In the genomic region with DNA sequence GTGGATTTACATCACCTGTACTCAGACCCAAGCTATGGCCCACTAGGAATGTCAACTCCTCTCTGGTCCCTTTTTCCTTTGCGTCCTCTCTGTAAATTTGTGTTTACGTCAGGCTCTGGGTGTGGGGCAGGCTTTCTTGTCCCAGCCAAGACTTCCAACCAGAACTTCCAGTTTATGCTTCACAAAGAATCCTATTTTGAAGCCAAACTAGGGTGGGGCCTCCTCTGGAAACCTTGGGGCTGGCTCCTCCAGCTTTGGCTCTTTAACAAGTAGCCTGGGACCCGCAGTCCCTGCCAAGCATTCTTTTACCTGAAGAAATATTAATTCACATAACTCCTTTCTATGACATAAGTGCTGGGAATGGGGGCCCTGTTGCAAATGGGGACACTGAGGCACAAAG, we compare ENCODE assay signal across 33 mouse cellular contexts. TPM values are rescaled to one million over a fixed set of nuclear protein-coding genes. Genes with fewer than 3 reads are reported as not detected.
DNase-seq lines count a peak whose midpoint lies in the region; ATAC-seq and TF ChIP-seq lines count a peak whose summit lies in the region.
"Had no signal": no experiment of that assay in that cellular context is flagged by ENCODE, and none has a peak within 500 bp of the region (broad histone marks: within the 10 kb centered on the region; RNA-seq: fewer than 3 reads in every experiment).

No protein-coding gene starts in this region.

- H3K4me2 ChIP-seq in stomach, postnatal 0 days (replicated peaks; ENCODE audit: low read depth) = no peak overlapping the region
- H3K4me2 ChIP-seq: embryonic facial prominence, embryonic 12.5 days; forebrain, embryonic 12.5 days; forebrain, embryonic 15.5 days; heart, embryonic 12.5 days; heart, embryonic 15.5 days; hindbrain, embryonic 14.5 days had no signal

- no peak overlapping the region for H3K9ac ChIP-seq in stomach, postnatal 0 days (ENCODE audit: low read length)
- H3K9ac ChIP-seq: embryonic facial prominence, embryonic 12.5 days; forebrain, embryonic 12.5 days; forebrain, embryonic 15.5 days; heart, embryonic 12.5 days; heart, embryonic 15.5 days; hindbrain, embryonic 14.5 days had no signal

- no peak for TF ChIP-seq POLR2A in lung, adult 2 months (IDR thresholded peaks at IDR 0.05; ENCODE audit: borderline replicate concordance, extremely low read depth, low read depth, low read length)

- no peak for ATAC-seq in stomach, postnatal 0 days (ENCODE audit: low FRiP score, low TSS enrichment)
- ATAC-seq: CD4-positive, CD25-positive, alpha-beta regulatory T cell, adult 4 months; forebrain, embryonic 15.5 days; hindbrain, postnatal 0 days had no signal

- no peaks in the 10 kb centered on the region for H3K9me3 ChIP-seq in stomach, postnatal 0 days (ENCODE audit: control insufficient read depth, low read length)
- no peaks in the 10 kb centered on the region for H3K9me3 ChIP-seq in limb, embryonic 10.5 days (replicated peaks)
- H3K9me3 ChIP-seq: embryonic facial prominence, embryonic 12.5 days; forebrain, embryonic 12.5 days; forebrain, embryonic 15.5 days; heart, embryonic 12.5 days; heart, embryonic 15.5 days had no signal

- DNase-seq in lung, adult 2 months = peak; percentile 8
- DNase-seq in lung, postnatal 10 days = peak; percentile 22
- DNase-seq in lung, postnatal 36 days = peak; percentile 51
- DNase-seq in stomach, postnatal 0 days (ENCODE audit: low spot score) = no peak
- DNase-seq in adrenal gland, postnatal 36 days = no peak
- no peak for DNase-seq in spleen, adult 18-20 months
- no peak for DNase-seq in limb, embryonic 10.5 days (ENCODE audit: low spot score)
- DNase-seq: adrenal gland, adult 2 months; adrenal gland, postnatal 14 days; cerebellum, adult 11-12 months; cerebellum, adult 8-10 months; cerebellum, postnatal 10 days; cerebellum, postnatal 36 days; gastrocnemius, postnatal 25 days; heart, postnatal 14 days; heart, postnatal 4 days had no signal

- H3K4me1 ChIP-seq in lung, adult 2 months (ENCODE audit: control insufficient read depth, insufficient read depth, low read length) = peaks cover 5% of the 10 kb centered on the region; the same call in 1 of the 2 replicates
- no peaks in the 10 kb centered on the region for H3K4me1 ChIP-seq in stomach, postnatal 0 days (replicated peaks; ENCODE audit: control insufficient read depth, insufficient read depth)
- H3K4me1 ChIP-seq in limb, embryonic 10.5 days = peaks cover 18% of the 10 kb centered on the region
- H3K4me1 ChIP-seq: forebrain, embryonic 15.5 days had no signal

- H3K27ac ChIP-seq in stomach, postnatal 0 days (replicated peaks) = peak overlapping the region; percentile 74
- H3K27ac ChIP-seq in limb, embryonic 10.5 days = no peak overlapping the region
- H3K27ac ChIP-seq: embryonic facial prominence, embryonic 12.5 days; forebrain, embryonic 12.5 days; forebrain, embryonic 15.5 days; heart, embryonic 15.5 days; hindbrain, embryonic 14.5 days; hindbrain, postnatal 0 days had no signal

- no peak overlapping the region for H3K4me3 ChIP-seq in lung, adult 2 months (replicated peaks; ENCODE audit: extremely low read depth, low read depth, low read length)
- no peak overlapping the region for H3K4me3 ChIP-seq in stomach, postnatal 0 days (ENCODE audit: low read depth, low read length)
- no peak overlapping the region for H3K4me3 ChIP-seq in limb, embryonic 10.5 days
- H3K4me3 ChIP-seq: embryonic facial prominence, embryonic 12.5 days; erythroblast, embryonic 14.5 days; forebrain, embryonic 12.5 days; forebrain, embryonic 15.5 days; heart, embryonic 12.5 days; heart, embryonic 15.5 days had no signal

- TF ChIP-seq EP300 in stomach, postnatal 0 days (optimal IDR thresholded peaks at IDR 0.05) = peak; percentile 41

- H3K36me3 ChIP-seq in stomach, postnatal 0 days (ENCODE audit: control insufficient read depth, insufficient read depth, low read length) = no peaks in the 10 kb centered on the region
- no peaks in the 10 kb centered on the region for H3K36me3 ChIP-seq in limb, embryonic 10.5 days
- H3K36me3 ChIP-seq: embryonic facial prominence, embryonic 12.5 days; forebrain, embryonic 12.5 days; forebrain, embryonic 15.5 days; heart, embryonic 12.5 days; heart, embryonic 15.5 days had no signal

- no peak for TF ChIP-seq CTCF in lung, adult 2 months (IDR thresholded peaks at IDR 0.05; ENCODE audit: insufficient read depth, low read length)
- no peak for TF ChIP-seq CTCF in stomach, postnatal 0 days (IDR thresholded peaks at IDR 0.05; ENCODE audit: low read depth)

- H3K27me3 ChIP-seq in stomach, postnatal 0 days (ENCODE audit: control insufficient read depth, insufficient read depth, low read length) = no peaks in the 10 kb centered on the region
- H3K27me3 ChIP-seq in limb, embryonic 10.5 days (ENCODE audit: low read depth, poor library complexity, severe bottlenecking) = peaks cover 8% of the 10 kb centered on the region; the same call in 1 of the 2 replicates
- H3K27me3 ChIP-seq: forebrain, embryonic 15.5 days had no signal

- 42% methylated on average over 3 of the region's 3 CpGs for WGBS in lung, adult 2 months
- 47% methylated on average over 3 of the region's 3 CpGs for WGBS in stomach, postnatal 0 days
- WGBS in limb, embryonic 10.5 days = 94% methylated on average over 3 of the region's 3 CpGs

RNA-seq across cellular contexts. Expression of a gene that starts 2.3 kb away (rescaled TPM):
- polyA plus RNA-seq in lung, adult 2 months (2012; rRNA removed) = 8.4 and 35.6 TPM in 2 replicates
- 84.7 and 93.8 TPM in 2 replicates for polyA plus RNA-seq in stomach, postnatal 0 days (2015; fragmentation: Nextera tagmentation; extraction: Ambion mirVana)
- total RNA-seq in adrenal gland, postnatal 36 days (2021) = not detected
- 0.73 and 0.94 TPM in 2 replicates for polyA plus RNA-seq in limb, embryonic 10.5 days (2016; fragmentation: Nextera tagmentation; extraction: Ambion mirVana)
- total RNA-seq: adrenal gland, adult 2 months; adrenal gland, postnatal 14 days; gastrocnemius, adult 8-10 months; gastrocnemius, postnatal 25 days; heart, adult 18-20 months; heart, postnatal 14 days; heart, postnatal 4 days; hindbrain, postnatal 0 days; MEL had no signal
- polyA plus RNA-seq: C2C12; CD4-positive, CD25-positive, alpha-beta regulatory T cell, adult 4 months; erythroblast, embryonic 14.5 days; forebrain, embryonic 12.5 days; forebrain, embryonic 15.5 days; hindbrain, embryonic 11.5 days; hindbrain, embryonic 14.5 days had no signal

RNA-seq across cellular contexts. Expression of a gene that starts 19.8 kb away (rescaled TPM):
- 2.2 and 56.2 TPM in 2 replicates for polyA plus RNA-seq in lung, adult 2 months (2012; rRNA removed)
- polyA plus RNA-seq in stomach, postnatal 0 days (2015; fragmentation: Nextera tagmentation; extraction: Ambion mirVana) = 4.5 and 5.8 TPM in 2 replicates
- not detected for total RNA-seq in adrenal gland, postnatal 36 days (2021)
- polyA plus RNA-seq in limb, embryonic 10.5 days (2016; fragmentation: Nextera tagmentation; extraction: Ambion mirVana) = not detected in 2 replicates
- total RNA-seq: adrenal gland, adult 2 months; adrenal gland, postnatal 14 days; gastrocnemius, postnatal 25 days; heart, postnatal 14 days; heart, postnatal 4 days; hindbrain, postnatal 0 days; MEL had no signal
- polyA plus RNA-seq: adrenal gland, adult 2 months; C2C12; CD4-positive, CD25-positive, alpha-beta regulatory T cell, adult 4 months; cortical plate, adult 2 months; embryonic facial prominence, embryonic 12.5 days; forebrain, embryonic 12.5 days; forebrain, embryonic 15.5 days; gonadal fat pad, adult 2 months; heart, embryonic 12.5 days; heart, embryonic 15.5 days; hindbrain, embryonic 11.5 days; hindbrain, embryonic 14.5 days; hindbrain, postnatal 0 days had no signal

RNA-seq across cellular contexts. Expression of a gene that starts 38.2 kb away (rescaled TPM):
- 9.8 and 11.5 TPM in 2 replicates for polyA plus RNA-seq in lung, adult 2 months (2012; rRNA removed)
- polyA plus RNA-seq in stomach, postnatal 0 days (2015; fragmentation: Nextera tagmentation; extraction: Ambion mirVana) = 8.5 and 9.0 TPM in 2 replicates
- 10 to 100 TPM; 11.2 to 14.6 TPM for total RNA-seq in adrenal gland, postnatal 36 days (2021)
- polyA plus RNA-seq in limb, embryonic 10.5 days (2016; fragmentation: Nextera tagmentation; extraction: Ambion mirVana) = 21.3 and 21.6 TPM in 2 replicates

RNA-seq across cellular contexts. Expression of a gene that starts 50.1 kb away (rescaled TPM):
- polyA plus RNA-seq in lung, adult 2 months (2012; rRNA removed) = 4.8 and 7.0 TPM in 2 replicates
- polyA plus RNA-seq in stomach, postnatal 0 days (2015; fragmentation: Nextera tagmentation; extraction: Ambion mirVana) = 0.87 and 1.3 TPM in 2 replicates
- total RNA-seq in adrenal gland, postnatal 36 days (2021) = 1 to 10 TPM; 2.4 to 3.6 TPM
- 0.21 TPM in 1 of 2 replicates, not detected in the other for polyA plus RNA-seq in limb, embryonic 10.5 days (2016; fragmentation: Nextera tagmentation; extraction: Ambion mirVana)
- total RNA-seq: hindbrain, postnatal 0 days; MEL had no signal
- polyA plus RNA-seq: C2C12; erythroblast, embryonic 14.5 days had no signal

RNA-seq across cellular contexts. Expression of a gene that starts 58.7 kb away (rescaled TPM):
- polyA plus RNA-seq in lung, adult 2 months (2012; rRNA removed) = 5.8 TPM in 1 of 2 replicates, not detected in the other
- polyA plus RNA-seq in stomach, postnatal 0 days (2015; fragmentation: Nextera tagmentation; extraction: Ambion mirVana) = 34.9 and 36.2 TPM in 2 replicates
- not detected for total RNA-seq in adrenal gland, postnatal 36 days (2021)
- not detected in 2 replicates for polyA plus RNA-seq in limb, embryonic 10.5 days (2016; fragmentation: Nextera tagmentation; extraction: Ambion mirVana)
- total RNA-seq: adrenal gland, adult 2 months; adrenal gland, postnatal 14 days; gastrocnemius, adult 8-10 months; gastrocnemius, postnatal 25 days; heart, adult 18-20 months; heart, postnatal 14 days; heart, postnatal 4 days; hindbrain, postnatal 0 days; MEL had no signal
- polyA plus RNA-seq: adrenal gland, adult 2 months; brain, embryonic 14.5 days; C2C12; CD4-positive, CD25-positive, alpha-beta regulatory T cell, adult 4 months; cortical plate, adult 2 months; embryonic facial prominence, embryonic 12.5 days; erythroblast, embryonic 14.5 days; forebrain, embryonic 12.5 days; forebrain, embryonic 15.5 days; gonadal fat pad, adult 2 months; heart, embryonic 12.5 days; heart, embryonic 15.5 days; hindbrain, embryonic 11.5 days; hindbrain, embryonic 14.5 days; hindbrain, postnatal 0 days had no signal

Comparison
In these comparisons a context has a peak if more than half of its experiments do, and no peak if none do; other contexts are left out.
1. DNase-seq: peak in lung, adult 2 months (single experiment), lung, postnatal 10 days (single experiment) and lung, postnatal 36 days (single experiment); none in stomach, postnatal 0 days (single experiment), adrenal gland, postnatal 36 days (0 of 2), spleen, adult 18-20 months (0 of 2) and limb, embryonic 10.5 days (single experiment).